Mouse (Mus musculus): ENCODE measurements around the gene Trnt1. TPM values are rescaled to one million over a fixed set of nuclear protein-coding genes. Genes with fewer than 3 reads are reported as not detected.
A peak's percentile ranks its signal among the peaks of the same experiment; 100 is the strongest.

Trnt1 gene
- 41.3 and 53.3 TPM in 2 replicates for polyA plus RNA-seq (2011; ENCODE audit: insufficient read length, low read depth, missing spikeins)

GRCm38 (mm10) chr6:106768640-106769289, at the start of gene Trnt1:
Trnt1 (plus strand) TSS chr6:106769120.
- no peak within 1 kb of the TSS for H3K27ac ChIP-seq (ENCODE audit: insufficient read depth, low read length)
- H3K4me3 ChIP-seq (ENCODE audit: insufficient read depth, low read length): peak within 1 kb of the TSS; percentile 87
- no peaks in the 10 kb centered on the region; the same call in 1 of the 2 replicates for H3K4me1 ChIP-seq (ENCODE audit: control insufficient read depth, insufficient read depth, low read length)
- peak; percentile 75 for TF ChIP-seq POLR2A (IDR thresholded peaks at IDR 0.05; ENCODE audit: low read depth, low read length)
- no peak for TF ChIP-seq CTCF (IDR thresholded peaks at IDR 0.05; ENCODE audit: borderline replicate concordance, insufficient read depth, low read length)

DNA sequence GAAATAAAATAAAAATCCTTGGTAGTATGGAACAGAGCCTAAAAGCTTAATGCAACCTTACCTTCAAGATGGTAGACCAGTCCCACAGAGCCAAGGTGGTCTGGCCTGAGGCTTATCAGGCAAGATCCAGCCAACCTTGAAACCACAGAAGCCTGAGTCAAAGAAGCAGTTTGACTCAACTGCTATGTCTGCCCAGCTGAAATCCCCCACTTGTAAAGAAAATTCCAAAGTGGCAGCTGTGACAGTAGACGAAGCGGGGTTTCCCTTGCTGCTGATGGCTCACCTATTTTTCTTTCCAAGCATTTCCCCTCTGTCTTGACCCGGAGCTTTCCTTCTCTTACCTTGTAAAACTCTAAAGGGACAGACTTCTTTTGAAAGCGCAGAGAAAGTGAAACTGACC, 43.3 kb upstream of the Trnt1 start:
- Histone ChIP-seq H3K27ac (ENCODE audit: insufficient read depth, low read length) (no peak overlapping the region), H3K4me1 (ENCODE audit: control insufficient read depth, insufficient read depth, low read length) (no peaks in the 10 kb centered on the region), H3K4me3 (ENCODE audit: insufficient read depth, low read length) (no peak overlapping the region)
- TF ChIP-seq CTCF (IDR thresholded peaks at IDR 0.05; ENCODE audit: borderline replicate concordance, insufficient read depth, low read length): no peak
- TF ChIP-seq POLR2A (IDR thresholded peaks at IDR 0.05; ENCODE audit: low read depth, low read length): no peak

GRCm38 (mm10) chr6:106726078-106726477, 42.8 kb upstream of the Trnt1 start:
- Histone ChIP-seq H3K27ac (ENCODE audit: insufficient read depth, low read length) (no peak overlapping the region), H3K4me1 (ENCODE audit: control insufficient read depth, insufficient read depth, low read length) (no peaks in the 10 kb centered on the region), H3K4me3 (ENCODE audit: insufficient read depth, low read length) (no peak overlapping the region)
- TF ChIP-seq CTCF (IDR thresholded peaks at IDR 0.05; ENCODE audit: borderline replicate concordance, insufficient read depth, low read length) (no peak), POLR2A (IDR thresholded peaks at IDR 0.05; ENCODE audit: low read depth, low read length) (no peak)

GRCm38 (mm10) chr6:106727703-106728102, 41.2 kb upstream of the Trnt1 start:
- Histone ChIP-seq H3K4me3 (ENCODE audit: insufficient read depth, low read length) (no peak overlapping the region), H3K4me1 (ENCODE audit: control insufficient read depth, insufficient read depth, low read length) (no peaks in the 10 kb centered on the region), H3K27ac (ENCODE audit: insufficient read depth, low read length) (no peak overlapping the region)
- TF ChIP-seq CTCF (IDR thresholded peaks at IDR 0.05; ENCODE audit: borderline replicate concordance, insufficient read depth, low read length) (no peak), POLR2A (IDR thresholded peaks at IDR 0.05; ENCODE audit: low read depth, low read length) (no peak)

GRCm38 (mm10) chr6:106729682-106730314, 39.1 kb upstream of the Trnt1 start:
- no peak overlapping the region for H3K4me3 ChIP-seq (ENCODE audit: insufficient read depth, low read length)
- TF ChIP-seq POLR2A (IDR thresholded peaks at IDR 0.05; ENCODE audit: low read depth, low read length): no peak
- TF ChIP-seq CTCF (IDR thresholded peaks at IDR 0.05; ENCODE audit: borderline replicate concordance, insufficient read depth, low read length): no peak
- H3K27ac ChIP-seq (ENCODE audit: insufficient read depth, low read length): no peak overlapping the region
- no peaks in the 10 kb centered on the region for H3K4me1 ChIP-seq (ENCODE audit: control insufficient read depth, insufficient read depth, low read length)

- Histone ChIP-seq H3K4me1 (ENCODE audit: control insufficient read depth, insufficient read depth, low read length) (no peaks in the 10 kb centered on the region), H3K27ac (ENCODE audit: insufficient read depth, low read length) (no peak overlapping the region), H3K4me3 (ENCODE audit: insufficient read depth, low read length) (no peak overlapping the region)
- TF ChIP-seq POLR2A (IDR thresholded peaks at IDR 0.05; ENCODE audit: low read depth, low read length) (no peak), CTCF (IDR thresholded peaks at IDR 0.05; ENCODE audit: borderline replicate concordance, insufficient read depth, low read length) (no peak)
Measured at GRCm38 (mm10) chr6:106732563-106732962, 36.4 kb upstream of the Trnt1 start.

- TF ChIP-seq CTCF (IDR thresholded peaks at IDR 0.05; ENCODE audit: borderline replicate concordance, insufficient read depth, low read length): no peak
- no peak for TF ChIP-seq POLR2A (IDR thresholded peaks at IDR 0.05; ENCODE audit: low read depth, low read length)
- Histone ChIP-seq H3K4me3 (ENCODE audit: insufficient read depth, low read length) (no peak overlapping the region), H3K4me1 (ENCODE audit: control insufficient read depth, insufficient read depth, low read length) (no peaks in the 10 kb centered on the region), H3K27ac (ENCODE audit: insufficient read depth, low read length) (no peak overlapping the region)
Measured at GRCm38 (mm10) chr6:106738229-106738628, 30.7 kb upstream of the Trnt1 start.

GRCm38 (mm10) chr6:106740244-106740825, 28.6 kb upstream of the Trnt1 start:
- Histone ChIP-seq H3K27ac (ENCODE audit: insufficient read depth, low read length) (no peak overlapping the region), H3K4me1 (ENCODE audit: control insufficient read depth, insufficient read depth, low read length) (no peaks in the 10 kb centered on the region), H3K4me3 (ENCODE audit: insufficient read depth, low read length) (no peak overlapping the region)
- no peak for TF ChIP-seq CTCF (IDR thresholded peaks at IDR 0.05; ENCODE audit: borderline replicate concordance, insufficient read depth, low read length)
- TF ChIP-seq POLR2A (IDR thresholded peaks at IDR 0.05; ENCODE audit: low read depth, low read length): no peak

- TF ChIP-seq POLR2A (IDR thresholded peaks at IDR 0.05; ENCODE audit: low read depth, low read length) (no peak), CTCF (IDR thresholded peaks at IDR 0.05; ENCODE audit: borderline replicate concordance, insufficient read depth, low read length) (no peak)
- no peak overlapping the region for H3K27ac ChIP-seq (ENCODE audit: insufficient read depth, low read length)
- H3K4me3 ChIP-seq (ENCODE audit: insufficient read depth, low read length): no peak overlapping the region
- H3K4me1 ChIP-seq (ENCODE audit: control insufficient read depth, insufficient read depth, low read length): no peaks in the 10 kb centered on the region
Measured at GRCm38 (mm10) chr6:106743556-106744233, 25.2 kb upstream of the Trnt1 start.

Measured in embryonic fibroblast, embryonic 13.5 days (primary cell).